Mouse (Mus musculus): Measurements from ENCODE around the gene Fuca2. TPM values are rescaled to one million over a fixed set of nuclear protein-coding genes. Genes with fewer than 3 reads are reported as not detected.
"Not testable (repeated sequence)": the region's sequence is repeated elsewhere in the genome, so short reads cannot be mapped to it uniquely, and the experiment has no call there.

The Fuca2 gene
- polyA plus RNA-seq, 1 experiment from 2014 or later = 1,219 TPM

DNA sequence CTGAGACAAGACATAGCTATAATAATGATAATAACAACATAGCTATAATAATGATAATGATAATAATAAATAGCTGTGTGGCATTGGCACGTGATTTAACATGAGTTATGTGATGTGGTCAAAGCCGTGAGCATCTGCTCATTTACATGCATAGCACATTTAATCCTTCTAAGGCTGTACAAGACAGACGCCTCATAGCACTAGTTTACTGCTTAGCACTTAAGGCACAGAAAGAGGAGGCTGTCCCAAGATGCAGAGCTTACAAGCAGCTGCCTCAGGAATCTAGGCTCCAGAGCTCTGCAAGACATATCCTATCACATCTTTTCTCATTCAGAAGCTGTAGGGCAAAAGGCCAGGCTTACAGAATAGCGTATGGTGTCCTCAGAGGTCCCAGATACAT, 13.4 kb upstream of the Fuca2 start:
- ATAC-seq = no peak
- 81% methylated on average over 4 of the region's 4 CpGs for WGBS
- H3K36me3 ChIP-seq (ENCODE audit: control insufficient read depth, insufficient read depth) = no peaks in the 10 kb centered on the region

GRCm38 (mm10) chr10:13489671-13490070, 9.7 kb upstream of the Fuca2 start:
- Histone ChIP-seq H3K27ac (ENCODE audit: low read depth, low read length) (no peak overlapping the region), H3K4me2 (replicated peaks; ENCODE audit: low read depth) (no peak overlapping the region), H3K4me3 (ENCODE audit: low read depth, low read length) (no peak overlapping the region), H3K9me3 (ENCODE audit: control insufficient read depth) (no peaks in the 10 kb centered on the region), H3K27me3 (replicated peaks; ENCODE audit: control insufficient read depth, insufficient read depth, low read length) (no peaks in the 10 kb centered on the region), H3K9ac (ENCODE audit: low read depth, low read length) (no peak overlapping the region), H3K36me3 (ENCODE audit: control insufficient read depth, insufficient read depth) (no peaks in the 10 kb centered on the region), H3K4me1 (replicated peaks; ENCODE audit: control insufficient read depth, insufficient read depth, low read length) (no peaks in the 10 kb centered on the region)
- WGBS = 71% methylated on average over 6 of the region's 6 CpGs
- no peak for TF ChIP-seq CTCF (IDR thresholded peaks at IDR 0.05; ENCODE audit: low read depth)
- ATAC-seq = no peak

More for the DNA sequence above, 13.4 kb upstream of the Fuca2 start:
- Histone ChIP-seq H3K9me3 (ENCODE audit: control insufficient read depth) (no peaks in the 10 kb centered on the region), H3K4me3 (ENCODE audit: low read depth, low read length) (no peak overlapping the region), H3K27me3 (replicated peaks; ENCODE audit: control insufficient read depth, insufficient read depth, low read length) (no peaks in the 10 kb centered on the region), H3K4me2 (replicated peaks; ENCODE audit: low read depth) (no peak overlapping the region), H3K4me1 (replicated peaks; ENCODE audit: control insufficient read depth, insufficient read depth, low read length) (no peaks in the 10 kb centered on the region), H3K27ac (ENCODE audit: low read depth, low read length) (no peak overlapping the region), H3K9ac (ENCODE audit: low read depth, low read length) (no peak overlapping the region)
- TF ChIP-seq CTCF (IDR thresholded peaks at IDR 0.05; ENCODE audit: low read depth) = no peak

DNA sequence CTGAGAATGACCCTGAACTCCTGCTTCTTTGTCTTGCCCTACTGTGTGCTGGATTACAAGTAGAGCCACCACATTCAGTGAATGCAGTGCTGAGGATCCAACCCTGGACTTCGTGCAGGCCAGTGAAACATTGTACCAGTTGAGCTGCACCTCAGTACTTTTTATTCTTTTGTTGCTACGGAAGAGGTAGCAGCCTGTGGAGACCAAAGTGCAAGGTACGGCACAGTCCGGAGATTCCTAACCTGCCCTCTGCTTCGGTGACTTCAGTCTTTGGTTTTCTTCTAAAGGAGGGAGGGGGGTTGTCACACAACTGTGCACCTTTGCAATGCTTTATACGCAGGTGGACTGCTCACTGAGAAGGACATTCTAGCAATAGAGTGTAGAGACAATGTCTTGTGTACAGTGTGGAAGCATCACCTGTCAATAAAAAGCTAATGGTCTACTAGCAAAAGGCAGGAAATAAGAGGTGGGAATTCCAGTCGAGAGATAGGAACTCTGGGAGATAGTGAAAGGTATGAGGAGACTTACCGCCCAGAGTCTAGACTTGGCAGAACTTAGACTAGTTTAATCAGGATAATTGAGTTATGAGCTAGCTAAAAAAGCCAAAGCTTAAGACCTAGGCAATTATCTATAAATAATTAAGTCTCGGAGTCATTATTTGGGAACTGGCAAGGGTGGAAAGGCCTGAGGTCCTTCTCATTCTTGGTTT, 5.2 kb upstream of the Fuca2 start:
- ATAC-seq = peak; percentile 89

GRCm38 (mm10) chr10:13496315-13496714, 3.0 kb upstream of the Fuca2 start:
- Histone ChIP-seq H3K27me3 (replicated peaks; ENCODE audit: control insufficient read depth, insufficient read depth, low read length) (no peaks in the 10 kb centered on the region), H3K9ac (ENCODE audit: low read depth, low read length) (no peak overlapping the region), H3K4me2 (replicated peaks; ENCODE audit: low read depth) (no peak overlapping the region), H3K4me3 (ENCODE audit: low read depth, low read length) (no peak overlapping the region), H3K9me3 (ENCODE audit: control insufficient read depth) (no peaks in the 10 kb centered on the region), H3K4me1 (replicated peaks; ENCODE audit: control insufficient read depth, insufficient read depth, low read length) (0 out of 2 replicates have a peak, but pooled peaks cover 5% of the 10 kb centered on the region), H3K36me3 (ENCODE audit: control insufficient read depth, insufficient read depth) (no peaks in the 10 kb centered on the region), H3K27ac (ENCODE audit: low read depth, low read length) (no peak overlapping the region)
- no peak for ATAC-seq
- 84% methylated on average over 3 of the region's 3 CpGs for WGBS
- TF ChIP-seq CTCF (IDR thresholded peaks at IDR 0.05; ENCODE audit: low read depth) = no peak

More for the DNA sequence above, 5.2 kb upstream of the Fuca2 start:
- no peaks in the 10 kb centered on the region for H3K36me3 ChIP-seq (ENCODE audit: control insufficient read depth, insufficient read depth)
- no peaks in the 10 kb centered on the region for H3K27me3 ChIP-seq (replicated peaks; ENCODE audit: control insufficient read depth, insufficient read depth, low read length)
- no peaks in the 10 kb centered on the region for H3K4me1 ChIP-seq (replicated peaks; ENCODE audit: control insufficient read depth, insufficient read depth, low read length)
- H3K9me3 ChIP-seq (ENCODE audit: control insufficient read depth) = no peaks in the 10 kb centered on the region
- H3K9ac ChIP-seq (ENCODE audit: low read depth, low read length) = no peak overlapping the region
- H3K27ac ChIP-seq (ENCODE audit: low read depth, low read length) = no peak overlapping the region
- H3K4me2 ChIP-seq (replicated peaks; ENCODE audit: low read depth) = no peak overlapping the region; the same call in 1 of the 2 replicates
- WGBS = 42% methylated on average over 9 of the region's 9 CpGs
- H3K4me3 ChIP-seq (ENCODE audit: low read depth, low read length) = no peak overlapping the region
- TF ChIP-seq CTCF (IDR thresholded peaks at IDR 0.05; ENCODE audit: low read depth) = no peak

DNA sequence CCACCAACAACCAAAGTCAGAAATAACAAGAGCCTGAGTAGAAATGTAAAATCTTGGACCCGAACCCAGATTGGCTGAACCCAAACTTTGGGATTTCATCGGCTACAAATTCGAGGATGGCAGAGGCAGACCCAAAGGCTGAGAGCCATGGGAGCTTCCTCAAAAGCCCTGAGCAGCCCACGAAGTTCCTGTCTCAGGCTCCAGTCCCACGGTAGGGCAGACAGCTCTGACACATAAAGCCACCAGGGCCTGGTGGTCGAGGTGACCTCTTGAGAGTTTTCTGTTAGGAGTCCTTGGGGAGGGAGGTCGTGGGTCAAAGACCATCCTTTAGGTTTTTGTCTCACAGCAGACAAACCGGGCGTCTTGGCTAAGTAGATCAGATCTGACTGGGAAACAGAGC, 1.1 kb downstream of the Fuca2 start:
- Histone ChIP-seq H3K4me2 (replicated peaks; ENCODE audit: low read depth) (peak overlapping the region; percentile 84), H3K4me3 (ENCODE audit: low read depth, low read length) (peak overlapping the region; percentile 74; the same call in 1 of the 2 replicates), H3K4me1 (replicated peaks; ENCODE audit: control insufficient read depth, insufficient read depth, low read length) (0 out of 2 replicates have a peak, but pooled peaks cover 5% of the 10 kb centered on the region), H3K27me3 (replicated peaks; ENCODE audit: control insufficient read depth, insufficient read depth, low read length) (no peaks in the 10 kb centered on the region), H3K27ac (ENCODE audit: low read depth, low read length) (peak overlapping the region; percentile 93), H3K9ac (ENCODE audit: low read depth, low read length) (peak overlapping the region; percentile 19; the same call in 1 of the 2 replicates), H3K36me3 (ENCODE audit: control insufficient read depth, insufficient read depth) (peaks cover 5% of the 10 kb centered on the region; the same call in 1 of the 2 replicates), H3K9me3 (ENCODE audit: control insufficient read depth) (no peaks in the 10 kb centered on the region)
- no peak for TF ChIP-seq CTCF (IDR thresholded peaks at IDR 0.05; ENCODE audit: low read depth)
- 42% methylated on average over 9 of the region's 9 CpGs for WGBS
- ATAC-seq = 0 out of 2 replicates have a peak, but pooled peaks have one; percentile 7

DNA sequence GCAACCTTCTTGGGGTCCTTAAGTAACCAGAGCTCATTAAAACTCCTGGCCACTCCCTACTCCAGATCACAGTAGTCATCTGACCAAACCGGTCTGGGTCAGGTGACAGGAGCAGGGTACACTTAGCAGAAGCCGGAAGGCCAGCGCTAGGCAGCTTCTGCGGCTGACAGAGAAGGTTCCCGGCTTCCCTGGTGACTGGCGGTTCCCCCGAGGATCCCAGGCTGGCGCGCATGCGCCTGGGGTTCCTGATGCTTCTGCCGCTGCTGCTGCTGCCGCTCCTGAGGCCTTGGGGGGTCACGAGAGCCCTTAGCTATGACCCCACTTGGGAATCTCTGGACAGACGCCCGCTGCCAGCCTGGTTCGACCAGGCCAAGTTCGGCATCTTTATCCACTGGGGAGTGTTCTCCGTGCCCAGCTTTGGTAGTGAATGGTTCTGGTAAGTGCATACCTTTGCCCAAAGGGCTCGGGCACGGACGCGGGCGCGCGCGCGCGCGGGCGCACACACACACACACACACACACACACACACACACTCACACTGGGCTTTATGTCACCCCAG, 1.7 kb downstream of the Fuca2 start:
- peaks cover 11% of the 10 kb centered on the region; the same call in 1 of the 2 replicates for H3K36me3 ChIP-seq (ENCODE audit: control insufficient read depth, insufficient read depth)
- ATAC-seq = peak; percentile 98
- 0 out of 2 replicates have a peak, but pooled peaks cover 5% of the 10 kb centered on the region for H3K4me1 ChIP-seq (replicated peaks; ENCODE audit: control insufficient read depth, insufficient read depth, low read length)
- no peaks in the 10 kb centered on the region for H3K27me3 ChIP-seq (replicated peaks; ENCODE audit: control insufficient read depth, insufficient read depth, low read length)
- H3K4me2 ChIP-seq (replicated peaks; ENCODE audit: low read depth) = peak overlapping the region; percentile 84
- TF ChIP-seq CTCF (IDR thresholded peaks at IDR 0.05; ENCODE audit: low read depth) = no peak
- no peaks in the 10 kb centered on the region for H3K9me3 ChIP-seq (ENCODE audit: control insufficient read depth)
- H3K9ac ChIP-seq (ENCODE audit: low read depth, low read length) = peak overlapping the region; percentile 70
- H3K4me3 ChIP-seq (ENCODE audit: low read depth, low read length) = peak overlapping the region; percentile 74
- WGBS = 2% methylated on average over 30 of the region's 30 CpGs
- peak overlapping the region; percentile 93 for H3K27ac ChIP-seq (ENCODE audit: low read depth, low read length)

DNA sequence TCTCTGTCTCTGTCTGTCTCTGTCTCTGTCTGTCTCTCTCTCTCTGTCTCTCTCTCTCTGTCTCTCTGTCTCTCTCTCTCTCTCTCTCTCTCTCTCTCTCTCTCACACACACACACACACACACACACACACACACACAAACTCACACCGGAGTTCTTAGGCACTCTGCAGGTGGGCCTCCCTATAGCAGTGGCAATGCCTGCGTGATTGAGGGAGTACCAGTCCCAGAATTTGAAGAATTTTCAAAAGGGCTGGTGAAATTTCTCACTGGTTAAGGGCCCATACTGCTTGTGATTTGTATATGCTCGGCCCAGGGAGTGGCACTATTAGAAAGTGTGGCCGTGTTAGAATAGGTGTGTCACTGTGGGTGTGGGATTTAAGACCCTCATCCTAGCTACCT, 2.2 kb downstream of the Fuca2 start:
- H3K4me1 ChIP-seq (replicated peaks; ENCODE audit: control insufficient read depth, insufficient read depth, low read length); H3K27me3 ChIP-seq (replicated peaks; ENCODE audit: control insufficient read depth, insufficient read depth, low read length); H3K9me3 ChIP-seq (ENCODE audit: control insufficient read depth); ATAC-seq: not testable (repeated sequence)
- H3K9ac ChIP-seq (ENCODE audit: low read depth, low read length) = peak overlapping the region; percentile 70; the same call in 1 of the 2 replicates
- H3K4me2 ChIP-seq (replicated peaks; ENCODE audit: low read depth) = peak overlapping the region; percentile 84
- H3K36me3 ChIP-seq (ENCODE audit: control insufficient read depth, insufficient read depth) = peaks cover 12% of the 10 kb centered on the region
- H3K4me3 ChIP-seq (ENCODE audit: low read depth, low read length) = peak overlapping the region; percentile 74
- peak overlapping the region; percentile 93 for H3K27ac ChIP-seq (ENCODE audit: low read depth, low read length)
- WGBS = 37% methylated on average over 4 of the region's 4 CpGs

All from intestine, postnatal 0 days (tissue).